Comparison of ENCODE assay signal across 9 mouse cellular contexts in the genomic region with DNA sequence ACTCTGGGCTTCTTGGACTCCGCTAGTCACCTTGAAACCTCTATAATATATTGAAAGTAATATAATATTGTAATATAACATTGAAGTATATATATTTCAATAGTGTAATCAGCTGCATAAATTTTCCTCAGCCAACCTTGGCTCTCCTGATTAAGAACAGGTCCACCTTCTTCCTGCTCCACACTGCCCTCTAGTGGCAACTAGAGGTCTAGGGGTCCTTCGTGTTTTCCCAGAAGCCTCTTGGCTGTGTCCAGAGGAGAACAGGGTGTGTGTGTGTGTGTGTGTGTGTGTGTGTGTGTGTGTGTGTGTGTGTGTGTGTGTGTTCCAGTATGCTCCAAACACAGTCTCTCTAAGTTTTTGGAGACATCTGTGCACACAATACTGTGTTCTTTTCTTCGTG. TPM values are rescaled to one million over a fixed set of nuclear protein-coding genes. Genes with fewer than 3 reads are reported as not detected.
A peak's percentile ranks its signal among the peaks of the same experiment; 100 is the strongest.
DNase-seq lines count a peak whose midpoint lies in the region; ATAC-seq lines count a peak whose summit lies in the region.
"Had no signal": no experiment of that assay in that cellular context is flagged by ENCODE, and none has a peak within 500 bp of the region (broad histone marks: within the 10 kb centered on the region; RNA-seq: fewer than 3 reads in every experiment).

No protein-coding gene starts in this region.

- no peaks in the 10 kb centered on the region for H3K27me3 ChIP-seq in heart, embryonic 12.5 days (replicated peaks)
- peaks cover 27% of the 10 kb centered on the region for H3K27me3 ChIP-seq in embryonic facial prominence, embryonic 10.5 days (replicated peaks; ENCODE audit: low read depth, poor library complexity, severe bottlenecking)
- no peaks in the 10 kb centered on the region for H3K27me3 ChIP-seq in midbrain, embryonic 14.5 days (ENCODE audit: control insufficient read depth, insufficient read depth, low read length)

- WGBS in heart, embryonic 12.5 days, result 45% methylated on average over 3 of the region's 3 CpGs
- 49% methylated on average over 3 of the region's 3 CpGs for WGBS in embryonic facial prominence, embryonic 10.5 days
- 55% methylated on average over 3 of the region's 3 CpGs for WGBS in midbrain, embryonic 14.5 days

- H3K9me3 ChIP-seq in heart, embryonic 12.5 days (replicated peaks), result no peaks in the 10 kb centered on the region
- H3K9me3 ChIP-seq in embryonic facial prominence, embryonic 10.5 days, result no peaks in the 10 kb centered on the region
- H3K9me3 ChIP-seq in midbrain, embryonic 14.5 days (ENCODE audit: control insufficient read depth, low read length), result no peaks in the 10 kb centered on the region
- H3K9me3 ChIP-seq: liver, embryonic 15.5 days had no signal

- H3K4me2 ChIP-seq in heart, embryonic 12.5 days, result no peak overlapping the region
- no peak overlapping the region for H3K4me2 ChIP-seq in midbrain, embryonic 14.5 days (ENCODE audit: low read length)

- no peaks in the 10 kb centered on the region for H3K36me3 ChIP-seq in heart, embryonic 12.5 days
- H3K36me3 ChIP-seq in embryonic facial prominence, embryonic 10.5 days (replicated peaks), result no peaks in the 10 kb centered on the region
- no peaks in the 10 kb centered on the region for H3K36me3 ChIP-seq in midbrain, embryonic 14.5 days (ENCODE audit: control insufficient read depth, insufficient read depth, low read length)
- H3K36me3 ChIP-seq: liver, embryonic 15.5 days had no signal

- no peak overlapping the region for H3K4me3 ChIP-seq in heart, embryonic 12.5 days
- no peak overlapping the region for H3K4me3 ChIP-seq in embryonic facial prominence, embryonic 10.5 days
- H3K4me3 ChIP-seq in midbrain, embryonic 14.5 days (replicated peaks; ENCODE audit: low read depth, low read length), result no peak overlapping the region
- H3K4me3 ChIP-seq: liver, embryonic 15.5 days had no signal

- no peak overlapping the region for H3K27ac ChIP-seq in heart, embryonic 12.5 days (ENCODE audit: poor library complexity, severe bottlenecking)
- no peak overlapping the region for H3K27ac ChIP-seq in embryonic facial prominence, embryonic 10.5 days (replicated peaks)
- no peak overlapping the region for H3K27ac ChIP-seq in midbrain, embryonic 14.5 days (replicated peaks; ENCODE audit: low read depth, low read length)
- H3K27ac ChIP-seq: liver, embryonic 15.5 days had no signal

- no peak for ATAC-seq in heart, embryonic 12.5 days (ENCODE audit: insufficient number of reproducible peaks, low FRiP score)
- ATAC-seq in midbrain, embryonic 14.5 days (ENCODE audit: low FRiP score, low TSS enrichment), result no peak

- no peak overlapping the region for H3K9ac ChIP-seq in heart, embryonic 12.5 days
- no peak overlapping the region for H3K9ac ChIP-seq in midbrain, embryonic 14.5 days (replicated peaks; ENCODE audit: low read length)
- H3K9ac ChIP-seq: liver, embryonic 15.5 days had no signal

- intact Hi-C loops in heart, postnatal 10 days (cut with DNase I), result no loop called here

- DNase-seq in heart, adult 11 months, result peak; percentile 96
- peak; percentile 67 for DNase-seq in adrenal gland, adult 2 months
- DNase-seq in embryonic facial prominence, embryonic 10.5 days (ENCODE audit: low spot score), result peak; percentile 84
- peak; percentile 85 to 91 for DNase-seq in heart, postnatal 10 days
- peak; percentile 36 for DNase-seq in layer of hippocampus, adult 9-11 months
- peak; percentile 86 for DNase-seq in midbrain, embryonic 14.5 days
- peak; percentile 63 to 82 for DNase-seq in spleen, postnatal 10 days (ENCODE audit: low spot score in 2 of 2)

- peaks cover 38% of the 10 kb centered on the region for H3K4me1 ChIP-seq in heart, embryonic 12.5 days (replicated peaks)
- H3K4me1 ChIP-seq in embryonic facial prominence, embryonic 10.5 days, result peaks cover 6% of the 10 kb centered on the region
- H3K4me1 ChIP-seq in midbrain, embryonic 14.5 days (ENCODE audit: control insufficient read depth, insufficient read depth, low read length), result no peaks in the 10 kb centered on the region

RNA-seq across cellular contexts. Expression of a gene that starts 8.6 kb away (rescaled TPM):
- polyA plus RNA-seq in heart, embryonic 12.5 days (2016; fragmentation: Nextera tagmentation; extraction: Ambion mirVana), result 3,113 and 3,172 TPM in 2 replicates
- not detected for total RNA-seq in adrenal gland, adult 2 months (2021)
- 0.15 and 0.28 TPM in 2 replicates for polyA plus RNA-seq in adrenal gland, adult 2 months (2012; rRNA removed)
- polyA plus RNA-seq in embryonic facial prominence, embryonic 10.5 days (2016; fragmentation: Nextera tagmentation; extraction: Ambion mirVana), result 5.5 and 7.9 TPM in 2 replicates
- total RNA-seq in heart, postnatal 10 days (2021), result 100 to 1,000 TPM; 610 to 792 TPM
- 0.43 TPM in 1 of 2 replicates, not detected in the other for polyA plus RNA-seq in midbrain, embryonic 14.5 days (2014; fragmentation: Nextera tagmentation; extraction: Ambion mirVana)

RNA-seq across cellular contexts. Expression of a gene that starts 21.9 kb away (rescaled TPM):
- polyA plus RNA-seq in heart, embryonic 12.5 days (2016; fragmentation: Nextera tagmentation; extraction: Ambion mirVana), result 73.0 and 74.1 TPM in 2 replicates
- total RNA-seq in adrenal gland, adult 2 months (2021), result 10 to 100 TPM; 35.1 to 83.1 TPM
- polyA plus RNA-seq in adrenal gland, adult 2 months (2012; rRNA removed), result 119 and 180 TPM in 2 replicates
- 29.0 and 32.2 TPM in 2 replicates for polyA plus RNA-seq in embryonic facial prominence, embryonic 10.5 days (2016; fragmentation: Nextera tagmentation; extraction: Ambion mirVana)
- 10 to 100 TPM; 35.4 to 36.7 TPM for total RNA-seq in heart, postnatal 10 days (2021)
- 20.7 and 25.1 TPM in 2 replicates for polyA plus RNA-seq in midbrain, embryonic 14.5 days (2014; fragmentation: Nextera tagmentation; extraction: Ambion mirVana)

RNA-seq across cellular contexts. Expression of a gene that starts 30.6 kb away (rescaled TPM):
- polyA plus RNA-seq in heart, embryonic 12.5 days (2016; fragmentation: Nextera tagmentation; extraction: Ambion mirVana), result 3.0 and 3.3 TPM in 2 replicates
- total RNA-seq in adrenal gland, adult 2 months (2021), result under 1 TPM; 0.14 to 0.17 TPM
- 0.38 and 0.40 TPM in 2 replicates for polyA plus RNA-seq in adrenal gland, adult 2 months (2012; rRNA removed)
- 7.5 TPM in 2 replicates for polyA plus RNA-seq in embryonic facial prominence, embryonic 10.5 days (2016; fragmentation: Nextera tagmentation; extraction: Ambion mirVana)
- total RNA-seq in heart, postnatal 10 days (2021), result 10 to 100 TPM in 1 of 2 experiments, 1 to 10 TPM in 1; 9.4 to 10.8 TPM
- 0.58 and 1.0 TPM in 2 replicates for polyA plus RNA-seq in midbrain, embryonic 14.5 days (2014; fragmentation: Nextera tagmentation; extraction: Ambion mirVana)

RNA-seq across cellular contexts. Expression of a gene that starts 48.4 kb away (rescaled TPM):
- 5,319 and 5,490 TPM in 2 replicates for polyA plus RNA-seq in heart, embryonic 12.5 days (2016; fragmentation: Nextera tagmentation; extraction: Ambion mirVana)
- total RNA-seq in adrenal gland, adult 2 months (2021), result 1 to 10 TPM; 3.1 to 5.7 TPM
- polyA plus RNA-seq in adrenal gland, adult 2 months (2012; rRNA removed), result 0.66 and 1.00 TPM in 2 replicates
- 1.1 and 4.4 TPM in 2 replicates for polyA plus RNA-seq in embryonic facial prominence, embryonic 10.5 days (2016; fragmentation: Nextera tagmentation; extraction: Ambion mirVana)
- total RNA-seq in heart, postnatal 10 days (2021), result 1,000 to 10,000 TPM; 7,447 to 7,490 TPM
- polyA plus RNA-seq in midbrain, embryonic 14.5 days (2014; fragmentation: Nextera tagmentation; extraction: Ambion mirVana), result 0.34 TPM in 1 of 2 replicates, not detected in the other

Comparison
In these comparisons a context has a peak if more than half of its experiments do, and no peak if none do; other contexts are left out.
1. DNase-seq: peak in every context shown above with its lines; median percentile 96 in heart, adult 11 months; 88 in heart, postnatal 10 days; 86 in midbrain, embryonic 14.5 days; 84 in embryonic facial prominence, embryonic 10.5 days; 72 in spleen, postnatal 10 days; 67 in adrenal gland, adult 2 months; 36 in layer of hippocampus, adult 9-11 months.
2. RNA of a gene that starts 8.6 kb away (polyA plus RNA-seq): 3,113 to 3,172 TPM in heart, embryonic 12.5 days; 5.5 to 7.9 TPM in embryonic facial prominence, embryonic 10.5 days, 0.43 TPM in midbrain, embryonic 14.5 days and 0.15 to 0.28 TPM in adrenal gland, adult 2 months; every median in the first group is over 100 times any median in the second.